Mouse (Mus musculus): ENCODE measurements at regions not wholly inside any gene's neighbourhood (a gene's known extent, or its start where the extent isn't known, plus 50 kb on each side); places are given as distances from the start of the nearest gene placed in this dataset.

GRCm38 (mm10) chr13:107619430-107619927 is 424.8 kb upstream of the Smim15 start:
- Histone ChIP-seq H3K4me3 (ENCODE audit: insufficient read depth, low read length) (no peak overlapping the region), H3K27ac (ENCODE audit: insufficient read depth, low read length) (no peak overlapping the region), H3K4me1 (ENCODE audit: control insufficient read depth, insufficient read depth, low read length) (peaks cover 2% of the 10 kb centered on the region)
- TF ChIP-seq CTCF (IDR thresholded peaks at IDR 0.05; ENCODE audit: extremely low read depth, insufficient read depth, low read length), result no peak

- no peak overlapping the region for H3K4me3 ChIP-seq (ENCODE audit: insufficient read depth, low read length)
- H3K4me1 ChIP-seq (ENCODE audit: control insufficient read depth, insufficient read depth, low read length), result peaks cover 2% of the 10 kb centered on the region
- H3K27ac ChIP-seq (ENCODE audit: insufficient read depth, low read length), result no peak overlapping the region
- TF ChIP-seq CTCF (IDR thresholded peaks at IDR 0.05; ENCODE audit: extremely low read depth, insufficient read depth, low read length) (no peak), POLR2A (IDR thresholded peaks at IDR 0.05; ENCODE audit: extremely low read depth, insufficient read depth, low read length) (no peak)
Observed at GRCm38 (mm10) chr13:107618796-107619429, 425.3 kb upstream of the Smim15 start.

GRCm38 (mm10) chr13:107618369-107618771 is 425.9 kb upstream of the Smim15 start:
- Histone ChIP-seq H3K4me1 (ENCODE audit: control insufficient read depth, insufficient read depth, low read length) (peaks cover 2% of the 10 kb centered on the region), H3K27ac (ENCODE audit: insufficient read depth, low read length) (no peak overlapping the region), H3K4me3 (ENCODE audit: insufficient read depth, low read length) (no peak overlapping the region)
- no peak for TF ChIP-seq CTCF (IDR thresholded peaks at IDR 0.05; ENCODE audit: extremely low read depth, insufficient read depth, low read length)
- no peak for TF ChIP-seq POLR2A (IDR thresholded peaks at IDR 0.05; ENCODE audit: extremely low read depth, insufficient read depth, low read length)

- TF ChIP-seq POLR2A (IDR thresholded peaks at IDR 0.05; ENCODE audit: extremely low read depth, insufficient read depth, low read length) (no peak), CTCF (IDR thresholded peaks at IDR 0.05; ENCODE audit: extremely low read depth, insufficient read depth, low read length) (no peak)
- Histone ChIP-seq H3K4me3 (ENCODE audit: insufficient read depth, low read length) (no peak overlapping the region), H3K27ac (ENCODE audit: insufficient read depth, low read length) (no peak overlapping the region), H3K4me1 (ENCODE audit: control insufficient read depth, insufficient read depth, low read length) (peaks cover 2% of the 10 kb centered on the region)
Observed at GRCm38 (mm10) chr13:107617582-107617981, 426.7 kb upstream of the Smim15 start.

- H3K4me3 ChIP-seq (ENCODE audit: insufficient read depth, low read length), result no peak overlapping the region
- no peak overlapping the region for H3K27ac ChIP-seq (ENCODE audit: insufficient read depth, low read length)
- TF ChIP-seq POLR2A (IDR thresholded peaks at IDR 0.05; ENCODE audit: extremely low read depth, insufficient read depth, low read length) (no peak), CTCF (IDR thresholded peaks at IDR 0.05; ENCODE audit: extremely low read depth, insufficient read depth, low read length) (no peak)
- peaks cover 2% of the 10 kb centered on the region for H3K4me1 ChIP-seq (ENCODE audit: control insufficient read depth, insufficient read depth, low read length)
Observed at GRCm38 (mm10) chr13:107616775-107617174, 427.5 kb upstream of the Smim15 start.

GRCm38 (mm10) chr13:107608996-107609503 is 435.2 kb upstream of the Smim15 start:
- H3K4me1 ChIP-seq (ENCODE audit: control insufficient read depth, insufficient read depth, low read length), result no peaks in the 10 kb centered on the region
- H3K4me3 ChIP-seq (ENCODE audit: insufficient read depth, low read length), result no peak overlapping the region
- H3K27ac ChIP-seq (ENCODE audit: insufficient read depth, low read length), result no peak overlapping the region
- TF ChIP-seq POLR2A (IDR thresholded peaks at IDR 0.05; ENCODE audit: extremely low read depth, insufficient read depth, low read length) (no peak), CTCF (IDR thresholded peaks at IDR 0.05; ENCODE audit: extremely low read depth, insufficient read depth, low read length) (no peak)

GRCm38 (mm10) chr13:107607294-107607693 is 437.0 kb upstream of the Smim15 start:
- H3K27ac ChIP-seq (ENCODE audit: insufficient read depth, low read length), result no peak overlapping the region

GRCm38 (mm10) chr13:107602149-107602548 is 442.1 kb upstream of the Smim15 start:
- TF ChIP-seq CTCF (IDR thresholded peaks at IDR 0.05; ENCODE audit: extremely low read depth, insufficient read depth, low read length) (no peak), POLR2A (IDR thresholded peaks at IDR 0.05; ENCODE audit: extremely low read depth, insufficient read depth, low read length) (no peak)
- no peaks in the 10 kb centered on the region for H3K4me1 ChIP-seq (ENCODE audit: control insufficient read depth, insufficient read depth, low read length)
- H3K4me3 ChIP-seq (ENCODE audit: insufficient read depth, low read length), result no peak overlapping the region

More at GRCm38 (mm10) chr13:107607294-107607693, 437.0 kb upstream of the Smim15 start:
- no peak overlapping the region for H3K4me3 ChIP-seq (ENCODE audit: insufficient read depth, low read length)
- H3K4me1 ChIP-seq (ENCODE audit: control insufficient read depth, insufficient read depth, low read length), result no peaks in the 10 kb centered on the region
- TF ChIP-seq CTCF (IDR thresholded peaks at IDR 0.05; ENCODE audit: extremely low read depth, insufficient read depth, low read length), result no peak
- no peak for TF ChIP-seq POLR2A (IDR thresholded peaks at IDR 0.05; ENCODE audit: extremely low read depth, insufficient read depth, low read length)

GRCm38 (mm10) chr13:107601132-107601439 is 443.2 kb upstream of the Smim15 start:
- Histone ChIP-seq H3K27ac (ENCODE audit: insufficient read depth, low read length) (no peak overlapping the region), H3K4me1 (ENCODE audit: control insufficient read depth, insufficient read depth, low read length) (no peaks in the 10 kb centered on the region), H3K4me3 (ENCODE audit: insufficient read depth, low read length) (no peak overlapping the region)
- TF ChIP-seq POLR2A (IDR thresholded peaks at IDR 0.05; ENCODE audit: extremely low read depth, insufficient read depth, low read length) (no peak), CTCF (IDR thresholded peaks at IDR 0.05; ENCODE audit: extremely low read depth, insufficient read depth, low read length) (no peak)

More at GRCm38 (mm10) chr13:107602149-107602548, 442.1 kb upstream of the Smim15 start:
- H3K27ac ChIP-seq (ENCODE audit: insufficient read depth, low read length), result no peak overlapping the region

All from cortical plate, adult 2 months (tissue).